Mouse (Mus musculus): ENCODE measurements around the gene Stum.

DNA sequence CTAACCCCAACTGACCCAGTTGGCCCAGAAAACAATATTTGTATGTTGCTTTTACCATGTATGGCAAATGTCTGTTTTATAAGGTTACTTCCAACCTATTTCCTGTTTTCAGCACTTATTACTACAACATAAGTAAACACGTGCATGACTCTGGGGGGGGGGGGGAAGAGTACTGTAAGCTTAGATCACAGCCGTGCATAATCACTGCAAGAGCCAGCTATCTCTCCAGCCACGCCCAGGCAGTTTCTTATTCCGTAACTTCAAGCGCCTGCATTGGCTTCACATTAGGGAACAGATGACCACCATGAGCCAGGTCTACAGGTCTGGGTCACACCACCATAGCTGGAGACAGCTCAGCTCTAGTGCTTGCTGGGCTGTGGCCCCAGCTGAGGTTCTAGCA, 53.5 kb downstream of the Stum start:
- TF ChIP-seq POLR2A (IDR thresholded peaks at IDR 0.05; ENCODE audit: extremely low read depth, insufficient read depth, low read length) (no peak), CTCF (IDR thresholded peaks at IDR 0.05; ENCODE audit: low read depth, low read length) (no peak)
